ENCODE assay signal across 8 mouse cellular contexts in the genomic region with DNA sequence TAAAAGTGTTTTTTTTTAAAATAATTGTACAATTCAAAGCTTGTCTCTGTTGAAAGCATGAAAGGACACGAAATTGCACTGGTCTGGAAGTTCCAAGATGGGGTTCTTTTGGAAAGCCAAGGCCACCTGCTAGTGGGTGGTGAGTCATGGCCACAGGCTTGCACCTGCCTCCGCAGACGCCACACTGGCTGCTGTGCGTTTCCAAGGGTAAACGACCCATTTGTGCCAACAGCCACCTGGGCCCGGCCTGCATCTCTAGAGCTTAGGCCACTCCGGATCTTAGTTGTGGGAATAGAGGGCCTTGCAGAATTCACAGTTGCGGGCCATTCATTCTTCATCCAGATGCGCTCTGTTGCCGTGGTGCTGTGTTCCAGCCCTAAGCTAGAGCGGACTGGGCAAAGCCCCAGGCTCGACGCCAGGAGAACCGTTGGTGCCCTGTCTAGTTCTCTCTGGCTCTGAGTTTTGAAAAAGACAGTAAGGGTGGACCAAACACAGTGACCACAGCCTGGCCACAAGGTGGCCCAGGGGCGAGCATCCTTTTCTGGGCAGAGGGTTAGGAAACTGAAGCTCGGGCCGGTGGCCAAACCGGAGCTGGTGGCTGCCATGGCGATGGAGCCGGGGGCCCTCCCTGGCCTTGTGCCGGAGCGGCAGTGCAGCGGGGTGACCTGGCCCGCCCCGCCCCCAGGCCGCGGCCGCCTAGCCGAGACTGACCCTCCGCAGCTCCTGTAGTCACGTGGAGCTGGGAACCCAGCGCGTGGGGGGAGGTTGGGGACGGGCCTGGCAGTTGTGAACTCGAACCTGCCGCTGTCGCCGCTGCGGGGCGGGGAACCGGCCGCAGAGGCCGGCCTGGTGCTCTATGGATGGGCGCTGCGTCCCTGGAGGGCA. TPM values are rescaled to one million over a fixed set of nuclear protein-coding genes. Genes with fewer than 3 reads are reported as not detected.
A peak's percentile ranks its signal among the peaks of the same experiment; 100 is the strongest.
DNase-seq lines count a peak whose midpoint lies in the region; ATAC-seq lines count a peak whose summit lies in the region.

Gene Repin1 (plus strand): TSS at position 726 of the 885 bp plus-strand sequence.
Gene Gm44965 (plus strand): TSS at position 784 of the 885 bp plus-strand sequence.

- peak; percentile 65 for ATAC-seq in CD4-positive, CD25-positive, alpha-beta regulatory T cell, adult 4 months
- ATAC-seq in cerebellum, adult (ENCODE audit: insufficient number of reproducible peaks, low FRiP score, low TSS enrichment), result peak; percentile 67
- peak; percentile 90 for ATAC-seq in forebrain, embryonic 15.5 days (replicated peaks)
- peak; percentile 89 for ATAC-seq in liver, embryonic 16.5 days (ENCODE audit: low read depth)
- peak; percentile 89 for ATAC-seq in neural tube, embryonic 11.5 days (ENCODE audit: insufficient read depth, low FRiP score, low TSS enrichment)
- peak; percentile 89 for ATAC-seq in stomach, embryonic 15.5 days (ENCODE audit: insufficient read depth, low FRiP score, low read depth)

- H3K4me3 ChIP-seq in forebrain, embryonic 15.5 days, result peak within 1 kb of the TSS; percentile 62
- peak within 1 kb of the TSS; percentile 70 for H3K4me3 ChIP-seq in liver, embryonic 16.5 days (ENCODE audit: low read depth, low read length)
- peak within 1 kb of the TSS; percentile 79 for H3K4me3 ChIP-seq in neural tube, embryonic 11.5 days (ENCODE audit: low read depth, low read length)
- H3K4me3 ChIP-seq in stomach, embryonic 15.5 days (replicated peaks), result peak within 1 kb of the TSS; percentile 81

- WGBS in forebrain, embryonic 15.5 days, result 2% methylated on average over 41 of the region's 45 CpGs
- 8% methylated on average over 45 of the region's 45 CpGs for WGBS in liver, embryonic 16.5 days (ENCODE audit: insufficient replicate concordance)
- WGBS in neural tube, embryonic 11.5 days, result 6% methylated on average over 36 of the region's 45 CpGs
- 6% methylated on average over 45 of the region's 45 CpGs for WGBS in stomach, embryonic 15.5 days

- peaks cover 9% of the 10 kb centered on the region; the same call in 1 of the 2 replicates for H3K9me3 ChIP-seq in forebrain, embryonic 15.5 days
- H3K9me3 ChIP-seq in liver, embryonic 16.5 days (replicated peaks; ENCODE audit: control insufficient read depth, low read length), result no peaks in the 10 kb centered on the region
- H3K9me3 ChIP-seq in neural tube, embryonic 11.5 days (ENCODE audit: control insufficient read depth, low read length), result 0 out of 2 replicates have a peak, but pooled peaks cover 3% of the 10 kb centered on the region
- H3K9me3 ChIP-seq in stomach, embryonic 15.5 days, result no peaks in the 10 kb centered on the region; the same call in 1 of the 2 replicates

- H3K36me3 ChIP-seq in forebrain, embryonic 15.5 days, result peaks cover 26% of the 10 kb centered on the region
- H3K36me3 ChIP-seq in liver, embryonic 16.5 days (ENCODE audit: control insufficient read depth, insufficient read depth), result peaks cover 23% of the 10 kb centered on the region
- peaks cover 28% of the 10 kb centered on the region for H3K36me3 ChIP-seq in neural tube, embryonic 11.5 days (ENCODE audit: control insufficient read depth, insufficient read depth, low read length)
- H3K36me3 ChIP-seq in stomach, embryonic 15.5 days, result peaks cover 27% of the 10 kb centered on the region

- H3K9ac ChIP-seq in forebrain, embryonic 15.5 days (replicated peaks), result peak within 1 kb of the TSS; percentile 77
- H3K9ac ChIP-seq in liver, embryonic 16.5 days (ENCODE audit: low read depth, low read length), result peak within 1 kb of the TSS; percentile 70
- peak within 1 kb of the TSS; percentile 93 for H3K9ac ChIP-seq in neural tube, embryonic 11.5 days (ENCODE audit: low read length)
- peak within 1 kb of the TSS; percentile 86 for H3K9ac ChIP-seq in stomach, embryonic 15.5 days

- H3K4me1 ChIP-seq in forebrain, embryonic 15.5 days, result peaks cover 20% of the 10 kb centered on the region
- H3K4me1 ChIP-seq in liver, embryonic 16.5 days (ENCODE audit: control insufficient read depth, low read depth, low read length), result peaks cover 9% of the 10 kb centered on the region
- H3K4me1 ChIP-seq in neural tube, embryonic 11.5 days (ENCODE audit: control insufficient read depth, insufficient read depth, low read length), result peaks cover 7% of the 10 kb centered on the region; the same call in 1 of the 2 replicates
- H3K4me1 ChIP-seq in stomach, embryonic 15.5 days, result peaks cover 16% of the 10 kb centered on the region

- no peaks in the 10 kb centered on the region for H3K27me3 ChIP-seq in forebrain, embryonic 15.5 days
- no peaks in the 10 kb centered on the region for H3K27me3 ChIP-seq in liver, embryonic 16.5 days (ENCODE audit: control insufficient read depth, insufficient read depth, low read depth, low read length)
- H3K27me3 ChIP-seq in neural tube, embryonic 11.5 days (ENCODE audit: control insufficient read depth, insufficient read depth, low read length), result no peaks in the 10 kb centered on the region
- no peaks in the 10 kb centered on the region for H3K27me3 ChIP-seq in stomach, embryonic 15.5 days (replicated peaks)

- intact Hi-C loops in heart, postnatal 14 days (cut with DNase I), result no loop called here

- DNase-seq in heart, postnatal 14 days, result peak; percentile 93 to 96
- DNase-seq in layer of hippocampus, adult 11-12 months (ENCODE audit: low spot score), result peak; percentile 92
- DNase-seq in neural tube, embryonic 11.5 days (ENCODE audit: low spot score), result peak; percentile 92

- H3K27ac ChIP-seq in forebrain, embryonic 15.5 days (replicated peaks), result peak within 1 kb of the TSS; percentile 81
- H3K27ac ChIP-seq in liver, embryonic 16.5 days (ENCODE audit: low read length), result peak within 1 kb of the TSS; percentile 76
- H3K27ac ChIP-seq in neural tube, embryonic 11.5 days (ENCODE audit: low read depth, low read length), result peak within 1 kb of the TSS; percentile 94
- H3K27ac ChIP-seq in stomach, embryonic 15.5 days, result peak within 1 kb of the TSS; percentile 84

- peak within 1 kb of the TSS; percentile 61 for H3K4me2 ChIP-seq in forebrain, embryonic 15.5 days (replicated peaks)
- peak within 1 kb of the TSS; percentile 69 for H3K4me2 ChIP-seq in liver, embryonic 16.5 days (ENCODE audit: low read depth, low read length)
- H3K4me2 ChIP-seq in neural tube, embryonic 11.5 days (ENCODE audit: low read depth), result peak within 1 kb of the TSS; percentile 76
- H3K4me2 ChIP-seq in stomach, embryonic 15.5 days, result peak within 1 kb of the TSS; percentile 80

RNA-seq across cellular contexts. Expression of gene Repin1, which starts in this region (rescaled TPM):
- polyA plus RNA-seq in CD4-positive, CD25-positive, alpha-beta regulatory T cell, adult 4 months (2017; shearing (Covaris generic)), result 1 to 10 TPM in 1 of 2 experiments, under 1 TPM in 1; 1.00 to 1.9 TPM
- 34.9 and 35.8 TPM in 2 replicates for polyA plus RNA-seq in forebrain, embryonic 15.5 days (2015; fragmentation: Nextera tagmentation; extraction: Ambion mirVana)
- 10 to 100 TPM; 24.0 to 27.5 TPM for total RNA-seq in heart, postnatal 14 days (2021)
- 11.7 and 14.0 TPM in 2 replicates for polyA plus RNA-seq in liver, embryonic 16.5 days (2015; fragmentation: Nextera tagmentation; extraction: Ambion mirVana)
- 39.8 and 47.5 TPM in 2 replicates for polyA plus RNA-seq in neural tube, embryonic 11.5 days (2014; fragmentation: Nextera tagmentation; extraction: Ambion mirVana)
- polyA plus RNA-seq in stomach, embryonic 15.5 days (2015; fragmentation: Nextera tagmentation; extraction: Ambion mirVana), result 26.6 and 27.8 TPM in 2 replicates

RNA-seq across cellular contexts. Expression of gene Gm44965, which starts in this region (rescaled TPM):
- not detected for polyA plus RNA-seq in CD4-positive, CD25-positive, alpha-beta regulatory T cell, adult 4 months (2017; shearing (Covaris generic))
- not detected in 2 replicates for polyA plus RNA-seq in forebrain, embryonic 15.5 days (2015; fragmentation: Nextera tagmentation; extraction: Ambion mirVana)
- not detected for total RNA-seq in heart, postnatal 14 days (2021)
- not detected in 2 replicates for polyA plus RNA-seq in liver, embryonic 16.5 days (2015; fragmentation: Nextera tagmentation; extraction: Ambion mirVana)
- not detected in 2 replicates for polyA plus RNA-seq in neural tube, embryonic 11.5 days (2014; fragmentation: Nextera tagmentation; extraction: Ambion mirVana)
- 0.45 TPM in 1 of 2 replicates, not detected in the other for polyA plus RNA-seq in stomach, embryonic 15.5 days (2015; fragmentation: Nextera tagmentation; extraction: Ambion mirVana)

Comparison
In these comparisons a context has a peak if more than half of its experiments do, and no peak if none do; other contexts are left out.
1. Peak in every context shown above with its lines: DNase-seq, ATAC-seq, H3K4me3 ChIP-seq and H3K27ac ChIP-seq.